Mouse (Mus musculus) induced T-regulatory cell, adult 2 months (primary cell): ENCODE results near the gene Paqr9.

Experiments used
- DNase-seq: peaks from one replicate; pipeline ENCODE4 v3.0.0-alpha.2; 2012; ENCODE audit warnings: low read depth

Gene Paqr9

GRCm38 (mm10) chr9:95546679-95547078, 12.8 kb upstream of the Paqr9 start:
- no peak for DNase-seq

- DNase-seq: no peak
Measured at GRCm38 (mm10) chr9:95549626-95550411, 9.6 kb upstream of the Paqr9 start.

GRCm38 (mm10) chr9:95550856-95551774, 8.3 kb upstream of the Paqr9 start:
- DNase-seq: no peak

GRCm38 (mm10) chr9:95552175-95552705, 7.2 kb upstream of the Paqr9 start:
- DNase-seq: no peak

GRCm38 (mm10) chr9:95554231-95555221, 4.9 kb upstream of the Paqr9 start:
- DNase-seq: no peak

- no peak for DNase-seq
Measured at GRCm38 (mm10) chr9:95555233-95555740, 4.2 kb upstream of the Paqr9 start.

GRCm38 (mm10) chr9:95556067-95556512, 3.4 kb upstream of the Paqr9 start:
- DNase-seq: no peak

GRCm38 (mm10) chr9:95557722-95558121, 1.7 kb upstream of the Paqr9 start:
- no peak for DNase-seq

- DNase-seq: peak; percentile 2
Measured at GRCm38 (mm10) chr9:95558726-95559058, 765 bp upstream of the Paqr9 start.

GRCm38 (mm10) chr9:95559936-95560735, 679 bp downstream of the Paqr9 start:
- peak; percentile 7 for DNase-seq

- DNase-seq: no peak
Measured at GRCm38 (mm10) chr9:95564047-95564446, 4.6 kb downstream of the Paqr9 start.

GRCm38 (mm10) chr9:95566394-95566793, 6.9 kb downstream of the Paqr9 start:
- no peak for DNase-seq

GRCm38 (mm10) chr9:95566931-95567330, 7.5 kb downstream of the Paqr9 start:
- DNase-seq: no peak

- no peak for DNase-seq
Measured at GRCm38 (mm10) chr9:95569249-95569648, 9.8 kb downstream of the Paqr9 start.

GRCm38 (mm10) chr9:95569966-95570365, 10.5 kb downstream of the Paqr9 start:
- DNase-seq: no peak

GRCm38 (mm10) chr9:95570604-95571003, 11.1 kb downstream of the Paqr9 start:
- DNase-seq: no peak

GRCm38 (mm10) chr9:95571494-95571893, 12.0 kb downstream of the Paqr9 start:
- no peak for DNase-seq

GRCm38 (mm10) chr9:95572558-95572957, 13.1 kb downstream of the Paqr9 start:
- no peak for DNase-seq

GRCm38 (mm10) chr9:95574116-95574515, 14.7 kb downstream of the Paqr9 start:
- DNase-seq: no peak

GRCm38 (mm10) chr9:95577502-95577901, 18.0 kb downstream of the Paqr9 start:
- DNase-seq: no peak
